Comparison of ENCODE assay signal across 7 mouse cellular contexts in genomic region chr9:98973101-98973521, GRCm38 (mm10). TPM values are rescaled to one million over a fixed set of nuclear protein-coding genes. Genes with fewer than 3 reads are reported as not detected.
A peak's percentile ranks its signal among the peaks of the same experiment; 100 is the strongest.
DNase-seq lines count a peak whose midpoint lies in the region; ATAC-seq and TF ChIP-seq lines count a peak whose summit lies in the region.

No protein-coding gene starts in this region.

- TF ChIP-seq CTCF in C2C12 (IDR thresholded peaks at IDR 0.05; ENCODE audit: control insufficient read depth, insufficient read depth, insufficient read length): no peak
- TF ChIP-seq CTCF in liver, postnatal 0 days (IDR thresholded peaks at IDR 0.05; ENCODE audit: low read depth): no peak

- under 1% methylated on average over 40 of the region's 40 CpGs for WGBS in forebrain, embryonic 15.5 days
- WGBS in liver, postnatal 0 days (ENCODE audit: insufficient replicate concordance): under 1% methylated on average over 40 of the region's 40 CpGs

- H3K27me3 ChIP-seq in C2C12 (ENCODE audit: control insufficient read depth, insufficient read depth, insufficient read length): peaks cover 26% of the 10 kb centered on the region
- peaks cover 77% of the 10 kb centered on the region for H3K27me3 ChIP-seq in forebrain, embryonic 15.5 days
- H3K27me3 ChIP-seq in liver, postnatal 0 days (ENCODE audit: insufficient read depth, low read length): peaks cover 85% of the 10 kb centered on the region

- peaks cover 9% of the 10 kb centered on the region for H3K4me1 ChIP-seq in forebrain, embryonic 15.5 days
- H3K4me1 ChIP-seq in liver, postnatal 0 days (ENCODE audit: insufficient read depth): no peaks in the 10 kb centered on the region

- peak; percentile 17 for DNase-seq in CD4-positive, CD25-positive, alpha-beta regulatory T cell, adult 2 months (ENCODE audit: low read depth, low spot score)
- DNase-seq in liver, postnatal 0 days: no peak
- DNase-seq in spleen, postnatal 36 days (ENCODE audit: low spot score in 2 of 2): no peak
- DNase-seq in layer of hippocampus, adult 9-10 months (ENCODE audit: low spot score): no peak
- no peak for DNase-seq in T-cell, adult 2 months (ENCODE audit: low spot score)

- H3K4me3 ChIP-seq in C2C12 (ENCODE audit: insufficient read depth, poor library complexity, severe bottlenecking): no peak overlapping the region
- peak overlapping the region; percentile 27 for H3K4me3 ChIP-seq in forebrain, embryonic 15.5 days
- H3K4me3 ChIP-seq in liver, postnatal 0 days (ENCODE audit: low read depth, low read length): peak overlapping the region; percentile 40

- ATAC-seq in forebrain, embryonic 15.5 days (replicated peaks): 0 out of 2 replicates have a peak, but pooled peaks have one; percentile 51
- no peak for ATAC-seq in liver, postnatal 0 days

- no peaks in the 10 kb centered on the region for H3K79me2 ChIP-seq in C2C12 (ENCODE audit: control insufficient read depth, insufficient read depth)

- no peaks in the 10 kb centered on the region for H3K79me3 ChIP-seq in C2C12 (ENCODE audit: low read depth)

- H3K36me3 ChIP-seq in C2C12 (ENCODE audit: control insufficient read depth, insufficient read depth): no peaks in the 10 kb centered on the region
- H3K36me3 ChIP-seq in forebrain, embryonic 15.5 days: no peaks in the 10 kb centered on the region
- no peaks in the 10 kb centered on the region for H3K36me3 ChIP-seq in liver, postnatal 0 days (replicated peaks; ENCODE audit: insufficient read depth, low read length)

- H3K4me2 ChIP-seq in forebrain, embryonic 15.5 days (replicated peaks): peak overlapping the region; percentile 40
- H3K4me2 ChIP-seq in liver, postnatal 0 days (ENCODE audit: low read depth, low read length): peak overlapping the region; percentile 61

- H3K27ac ChIP-seq in forebrain, embryonic 15.5 days (replicated peaks): no peak overlapping the region
- no peak overlapping the region for H3K27ac ChIP-seq in liver, postnatal 0 days (ENCODE audit: low read depth)

- peaks cover 8% of the 10 kb centered on the region; the same call in 1 of the 2 replicates for H3K9me3 ChIP-seq in forebrain, embryonic 15.5 days
- peaks cover 4% of the 10 kb centered on the region for H3K9me3 ChIP-seq in liver, postnatal 0 days (ENCODE audit: low read length)

- no peak for TF ChIP-seq EP300 in liver, postnatal 0 days (IDR thresholded peaks at IDR 0.05; ENCODE audit: low read depth)

- peak overlapping the region; percentile 44 for H3ac ChIP-seq in C2C12 (ENCODE audit: control insufficient read depth, insufficient read length, low read depth)

- no peak overlapping the region; the same call in 1 of the 2 replicates for H3K9ac ChIP-seq in forebrain, embryonic 15.5 days (replicated peaks)
- H3K9ac ChIP-seq in liver, postnatal 0 days (replicated peaks): no peak overlapping the region

TF ChIP-seq in C2C12, 6 proteins besides CTCF, POLR2A, EP300 and RAD21:
- no peak for TF ChIP-seq MYOD1 (IDR thresholded peaks at IDR 0.05; ENCODE audit: control insufficient read depth, insufficient read length, low read depth)
- no peak for TF ChIP-seq CEBPB (IDR thresholded peaks at IDR 0.05; ENCODE audit: low read depth)
- TF ChIP-seq MAX (IDR thresholded peaks at IDR 0.05): no peak
- no peak for TF ChIP-seq FOSL1 (IDR thresholded peaks at IDR 0.05; ENCODE audit: insufficient read depth, low read length, poor library complexity, severe bottlenecking)

RNA-seq across cellular contexts. Expression of gene Faim, which starts 13.1 kb away (rescaled TPM):
- 22.1 TPM for polyA plus RNA-seq in C2C12 (2012; fragmentation: generic; extraction: Trizol)
- 94.8 and 101 TPM in 2 replicates for polyA plus RNA-seq in forebrain, embryonic 15.5 days (2015; fragmentation: Nextera tagmentation; extraction: Ambion mirVana)
- polyA plus RNA-seq in liver, postnatal 0 days (2015; fragmentation: Nextera tagmentation; extraction: Ambion mirVana): 16.2 and 16.7 TPM in 2 replicates

RNA-seq across cellular contexts. Expression of gene Foxl2, which starts 18.0 kb away (rescaled TPM):
- polyA plus RNA-seq in C2C12 (2012; fragmentation: generic; extraction: Trizol): 0.01 TPM
- polyA plus RNA-seq in forebrain, embryonic 15.5 days (2015; fragmentation: Nextera tagmentation; extraction: Ambion mirVana): 0.27 and 0.42 TPM in 2 replicates
- polyA plus RNA-seq in liver, postnatal 0 days (2015; fragmentation: Nextera tagmentation; extraction: Ambion mirVana): not detected in 2 replicates
